Mouse (Mus musculus) CH12.LX (cell line): ENCODE data around the gene Ctnna2.

Experiments
- BHLHE40 ChIP-seq: IDR thresholded peaks from 2 replicates; pipeline ENCODE4 v1.6.1; 2011; ENCODE audit warnings: mild to moderate bottlenecking, low read depth, low read length, improper control_type of control experiment
- CHD1 ChIP-seq: IDR thresholded peaks from 2 replicates; pipeline ENCODE4 v1.6.1; 2012; ENCODE audit warnings: low read depth, low read length, improper control_type of control experiment, inconsistent platforms
- CTCF ChIP-seq, 2 experiments: IDR thresholded peaks in 1 of 2; conservative IDR thresholded peaks in 1 of 2; 2 replicates each; pipeline ENCODE4 v1.5.1; 2011 to 2012; ENCODE audit warnings: low read depth in 2 of 2, low read length in 2 of 2, improper control_type of control experiment in 1 of 2, inconsistent platforms in 1 of 2, mild to moderate bottlenecking in 1 of 2, moderate library complexity in 1 of 2
- E2F4 ChIP-seq: IDR thresholded peaks from 2 replicates; pipeline ENCODE4 v1.6.1; 2011; ENCODE audit warnings: low read depth, low read length, improper control_type of control experiment; ENCODE audit not compliant: insufficient replicate concordance
- ELF1 ChIP-seq: IDR thresholded peaks from 2 replicates; pipeline ENCODE4 v1.6.1; 2014; ENCODE audit warnings: low read depth, mild to moderate bottlenecking, inconsistent platforms, low read length, improper control_type of control experiment
- GABPA ChIP-seq: IDR thresholded peaks from 2 replicates; pipeline ENCODE4 v1.6.1; 2012; ENCODE audit warnings: low read depth, low read length, improper control_type of control experiment, inconsistent platforms; ENCODE audit not compliant: insufficient replicate concordance
- HCFC1 ChIP-seq: IDR thresholded peaks from 2 replicates; pipeline ENCODE4 v1.6.1; 2012; ENCODE audit warnings: low read depth, mild to moderate bottlenecking, inconsistent platforms, low read length, improper control_type of control experiment
- JUND ChIP-seq: conservative IDR thresholded peaks from 2 replicates; pipeline ENCODE4 v1.6.1; 2011; ENCODE audit warnings: low read depth, low read length, improper control_type of control experiment
- MAFK ChIP-seq: IDR thresholded peaks from 2 replicates; pipeline ENCODE4 v1.6.1; 2011; ENCODE audit warnings: low read length, improper control_type of control experiment; ENCODE audit not compliant: insufficient replicate concordance
- MAX ChIP-seq: IDR thresholded peaks from 2 replicates; pipeline ENCODE4 v1.6.1; 2011; ENCODE audit warnings: low read length, improper control_type of control experiment
- MXI1 ChIP-seq: IDR thresholded peaks from 2 replicates; pipeline ENCODE4 v1.6.1; 2011; ENCODE audit warnings: mild to moderate bottlenecking, low read depth, low read length, improper control_type of control experiment
- POLR2A ChIP-seq: IDR thresholded peaks from 2 replicates; pipeline ENCODE4 v1.6.1; 2011; ENCODE audit warnings: low read depth, mild to moderate bottlenecking, improper control_type of control experiment, low read length
- ZKSCAN1 ChIP-seq: IDR thresholded peaks from 2 replicates; pipeline ENCODE4 v1.6.1; 2012; ENCODE audit warnings: low read depth, inconsistent platforms, low read length, improper control_type of control experiment, borderline replicate concordance
- ZMIZ1 ChIP-seq: IDR thresholded peaks from 2 replicates; pipeline ENCODE4 v1.6.1; 2012; ENCODE audit warnings: low read depth, mild to moderate bottlenecking, inconsistent platforms, low read length, improper control_type of control experiment

DNA sequence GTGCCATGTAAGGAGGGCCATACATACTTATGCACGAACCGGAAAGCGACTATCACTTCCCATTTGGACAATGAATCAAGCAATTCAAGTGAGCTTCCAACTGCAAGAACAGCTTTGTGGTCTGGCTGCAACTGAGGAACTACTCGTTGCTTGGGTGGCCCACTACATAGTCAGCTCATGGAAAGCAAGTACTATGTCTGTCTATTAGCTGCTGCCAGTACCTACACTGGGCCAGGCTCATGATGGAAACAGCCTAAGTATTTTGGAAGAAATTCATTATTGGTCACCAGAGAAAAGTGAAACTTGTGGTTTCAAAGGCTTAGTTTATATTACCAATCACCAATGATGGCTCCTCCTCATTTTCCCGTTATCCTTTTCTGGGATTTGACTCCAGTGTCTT is 693.2 kb downstream of the Ctnna2 start:
- TF ChIP-seq CTCF (conservative IDR thresholded peaks at IDR 0.05 in 1 of 2, IDR thresholded peaks at IDR 0.05 in 1 of 2; ENCODE audit: low read depth in 2 of 2, low read length in 2 of 2) (no peak), CHD1 (no peak), GABPA (no peak), POLR2A (no peak), ZMIZ1 (no peak), ZKSCAN1 (no peak), MAX (no peak), E2F4 (no peak), MAFK (no peak), HCFC1 (no peak), BHLHE40 (no peak), MXI1 (no peak), JUND (no peak), ELF1 (no peak)
